Mouse (Mus musculus) colon, adult 2 months (tissue): Measurements from ENCODE around the gene 4930415O20Rik. TPM values are rescaled to one million over a fixed set of nuclear protein-coding genes. Genes with fewer than 3 reads are reported as not detected.

Experiments
- polyA plus RNA-seq: library from polyadenylated mRNA; depleted of rRNA; stranded (reverse); fragments of >200 nt; gene quantifications from 2 replicates; pipeline ENCODE4 v1.2.3, GENCODE M21; 2012; rRNA removed

4930415O20Rik gene
- polyA plus RNA-seq, result 0.43 TPM in 1 of 2 replicates, not detected in the other

GRCm38 (mm10) chr15:98570873-98571538 is at the start of gene 4930415O20Rik, which contains the start of gene Ccnt1:
Gene 4930415O20Rik, plus strand, starts transcription at chr15:98571004.
Gene Ccnt1, minus strand, starts transcription at chr15:98570923.

GRCm38 (mm10) chr15:98533881-98534627 is 36.8 kb upstream of the 4930415O20Rik start, which contains the start of gene Kansl2:
Gene Kansl2, minus strand, starts transcription at chr15:98534264.

GRCm38 (mm10) chr15:98609331-98610130 is 38.7 kb downstream of the 4930415O20Rik start, which contains the start of gene Adcy6:
Gene Adcy6, minus strand, starts transcription at chr15:98610076.

GRCm38 (mm10) chr15:98630540-98630939 is 59.7 kb downstream of the 4930415O20Rik start, which contains the start of gene Cacnb3:
Gene Cacnb3, plus strand, starts transcription at chr15:98630840.

Other genes starting within 250 kb of the 4930415O20Rik start
- gene Olfr284, start 230.0 kb upstream of the 4930415O20Rik start, polyA plus RNA-seq, result not detected in 2 replicates
- not detected in 2 replicates for gene Olfr283, start 190.1 kb upstream of the 4930415O20Rik start, polyA plus RNA-seq
- gene Olfr282, start 139.8 kb upstream of the 4930415O20Rik start, polyA plus RNA-seq, result not detected in 2 replicates
- gene Olfr281, start 118.4 kb upstream of the 4930415O20Rik start, polyA plus RNA-seq, result not detected in 2 replicates
- gene OR5BS1P, start 101.1 kb upstream of the 4930415O20Rik start, polyA plus RNA-seq, result not detected in 2 replicates
- not detected in 2 replicates for gene Lalba, start 88.3 kb upstream of the 4930415O20Rik start, polyA plus RNA-seq
- not detected in 2 replicates for gene Olfr279, start 78.6 kb upstream of the 4930415O20Rik start, polyA plus RNA-seq
- gene Kansl2, start 36.7 kb upstream of the 4930415O20Rik start, polyA plus RNA-seq, result 23.5 and 24.8 TPM in 2 replicates
- 6.0 and 6.3 TPM in 2 replicates for gene Ccnt1, start 81 bp upstream of the 4930415O20Rik start, polyA plus RNA-seq
- 189 and 211 TPM in 2 replicates for gene Adcy6, start 39.1 kb downstream of the 4930415O20Rik start, polyA plus RNA-seq
- gene Cacnb3, start 59.8 kb downstream of the 4930415O20Rik start, polyA plus RNA-seq, result 96.4 and 107 TPM in 2 replicates
- gene Ddx23, start 91.9 kb downstream of the 4930415O20Rik start, polyA plus RNA-seq, result 29.0 and 31.4 TPM in 2 replicates
- 1.2 and 2.3 TPM in 2 replicates for gene Rnd1, start 106.5 kb downstream of the 4930415O20Rik start, polyA plus RNA-seq
- gene Ccdc65, start 137.2 kb downstream of the 4930415O20Rik start, polyA plus RNA-seq, result 0.22 and 0.43 TPM in 2 replicates
- gene Fkbp11, start 157.2 kb downstream of the 4930415O20Rik start, polyA plus RNA-seq, result 26.7 and 49.8 TPM in 2 replicates
- 75.8 and 94.5 TPM in 2 replicates for gene Arf3, start 192.2 kb downstream of the 4930415O20Rik start, polyA plus RNA-seq
- 0.30 and 0.65 TPM in 2 replicates for gene Wnt10b, start 207.1 kb downstream of the 4930415O20Rik start, polyA plus RNA-seq
- 0.07 TPM in 1 of 2 replicates, not detected in the other for gene Wnt1, start 218.9 kb downstream of the 4930415O20Rik start, polyA plus RNA-seq
- not detected in 2 replicates for gene Ddn, start 238.5 kb downstream of the 4930415O20Rik start, polyA plus RNA-seq